Comparison of ENCODE assay signal across 17 mouse cellular contexts in genomic region chr16:17334574-17334973, GRCm38 (mm10). TPM values are rescaled to one million over a fixed set of nuclear protein-coding genes. Genes with fewer than 3 reads are reported as not detected.
DNase-seq lines count a peak whose midpoint lies in the region; ATAC-seq and TF ChIP-seq lines count a peak whose summit lies in the region.
"Had no signal": no experiment of that assay in that cellular context is flagged by ENCODE, and none has a peak within 500 bp of the region (broad histone marks: within the 10 kb centered on the region; RNA-seq: fewer than 3 reads in every experiment).

No protein-coding gene starts in this region.

- no peak overlapping the region for H3K4me3 ChIP-seq in intestine, embryonic 14.5 days (ENCODE audit: low read depth, low read length)
- no peak overlapping the region for H3K4me3 ChIP-seq in intestine, postnatal 0 days (ENCODE audit: low read depth, low read length)
- no peak overlapping the region for H3K4me3 ChIP-seq in lung, embryonic 16.5 days (ENCODE audit: low read length)
- H3K4me3 ChIP-seq in stomach, embryonic 15.5 days (replicated peaks), result no peak overlapping the region
- H3K4me3 ChIP-seq: embryonic facial prominence, embryonic 10.5 days; forebrain, embryonic 13.5 days; gastrocnemius, adult 2 months; heart, embryonic 13.5 days had no signal

- H3K36me3 ChIP-seq in intestine, embryonic 14.5 days (ENCODE audit: control insufficient read depth, insufficient read depth, low read length), result no peaks in the 10 kb centered on the region; the same call in 1 of the 2 replicates
- H3K36me3 ChIP-seq in intestine, postnatal 0 days (ENCODE audit: control insufficient read depth, insufficient read depth), result 0 out of 2 replicates have a peak, but pooled peaks cover 9% of the 10 kb centered on the region
- H3K36me3 ChIP-seq in lung, embryonic 16.5 days (ENCODE audit: control insufficient read depth, insufficient read depth, low read length), result no peaks in the 10 kb centered on the region
- no peaks in the 10 kb centered on the region for H3K36me3 ChIP-seq in stomach, embryonic 15.5 days

- H3K4me1 ChIP-seq in intestine, embryonic 14.5 days (replicated peaks; ENCODE audit: control insufficient read depth, insufficient read depth, low read length), result no peaks in the 10 kb centered on the region
- H3K4me1 ChIP-seq in intestine, postnatal 0 days (replicated peaks; ENCODE audit: control insufficient read depth, insufficient read depth, low read length), result no peaks in the 10 kb centered on the region
- H3K4me1 ChIP-seq in lung, embryonic 16.5 days (replicated peaks; ENCODE audit: control insufficient read depth, insufficient read depth, low read length), result 0 out of 2 replicates have a peak, but pooled peaks cover 3% of the 10 kb centered on the region
- no peaks in the 10 kb centered on the region for H3K4me1 ChIP-seq in stomach, embryonic 15.5 days
- H3K4me1 ChIP-seq: embryonic facial prominence, embryonic 10.5 days; forebrain, embryonic 13.5 days; heart, embryonic 13.5 days had no signal

- H3K9me3 ChIP-seq in intestine, embryonic 14.5 days (ENCODE audit: control insufficient read depth, low read length), result no peaks in the 10 kb centered on the region
- no peaks in the 10 kb centered on the region for H3K9me3 ChIP-seq in intestine, postnatal 0 days (ENCODE audit: control insufficient read depth)
- no peaks in the 10 kb centered on the region for H3K9me3 ChIP-seq in lung, embryonic 16.5 days (ENCODE audit: control insufficient read depth, low read length)
- no peaks in the 10 kb centered on the region for H3K9me3 ChIP-seq in stomach, embryonic 15.5 days
- H3K9me3 ChIP-seq: embryonic facial prominence, embryonic 10.5 days; forebrain, embryonic 13.5 days; heart, embryonic 13.5 days had no signal

- H3K4me2 ChIP-seq in intestine, embryonic 14.5 days (ENCODE audit: low read length), result no peak overlapping the region
- H3K4me2 ChIP-seq in intestine, postnatal 0 days (replicated peaks; ENCODE audit: low read depth), result no peak overlapping the region
- no peak overlapping the region for H3K4me2 ChIP-seq in lung, embryonic 16.5 days (ENCODE audit: low read depth, low read length)
- no peak overlapping the region for H3K4me2 ChIP-seq in stomach, embryonic 15.5 days
- H3K4me2 ChIP-seq: forebrain, embryonic 13.5 days; heart, embryonic 13.5 days had no signal

- no peak overlapping the region for H3K9ac ChIP-seq in intestine, embryonic 14.5 days (ENCODE audit: low read length)
- H3K9ac ChIP-seq in intestine, postnatal 0 days (ENCODE audit: low read depth, low read length), result no peak overlapping the region
- no peak overlapping the region for H3K9ac ChIP-seq in lung, embryonic 16.5 days (ENCODE audit: low read length)
- H3K9ac ChIP-seq in stomach, embryonic 15.5 days, result no peak overlapping the region
- H3K9ac ChIP-seq: forebrain, embryonic 13.5 days; heart, embryonic 13.5 days had no signal

- TF ChIP-seq CTCF in intestine, postnatal 0 days (IDR thresholded peaks at IDR 0.05; ENCODE audit: low read depth), result no peak

- ATAC-seq in intestine, embryonic 14.5 days (replicated peaks; ENCODE audit: low FRiP score, low TSS enrichment, low read depth), result no peak
- ATAC-seq in intestine, postnatal 0 days, result no peak
- no peak for ATAC-seq in lung, embryonic 16.5 days (ENCODE audit: low read depth)
- ATAC-seq in stomach, embryonic 15.5 days (ENCODE audit: insufficient read depth, low FRiP score, low read depth), result peak; percentile 63; the same call in 1 of the 2 replicates
- ATAC-seq: forebrain, embryonic 13.5 days had no signal

- no peak for DNase-seq in intestine, embryonic 14.5 days (ENCODE audit: low spot score)
- no peak for DNase-seq in lung, postnatal 36 days
- DNase-seq in adrenal gland, adult (ENCODE audit: inconsistent age in 2 of 2, low spot score in 1 of 2), result no peak
- no peak for DNase-seq in left cerebral cortex, adult 11 months (ENCODE audit: low spot score)
- DNase-seq: adrenal gland, adult 8-10 months; adrenal gland, postnatal 36 days; cerebellum, adult 2 months; cerebellum, postnatal 10 days; gastrocnemius, adult 2 months; gastrocnemius, postnatal 25 days; heart, postnatal 36 days had no signal

- 0 out of 2 replicates have a peak overlapping the region, but pooled peaks have one; percentile 17 for H3K27ac ChIP-seq in intestine, embryonic 14.5 days (ENCODE audit: low read depth)
- H3K27ac ChIP-seq in intestine, postnatal 0 days (ENCODE audit: low read depth, low read length), result no peak overlapping the region
- peak overlapping the region; percentile 57; the same call in 1 of the 2 replicates for H3K27ac ChIP-seq in lung, embryonic 16.5 days (ENCODE audit: low read length)
- 0 out of 2 replicates have a peak overlapping the region, but pooled peaks have one; percentile 13 for H3K27ac ChIP-seq in stomach, embryonic 15.5 days
- H3K27ac ChIP-seq: embryonic facial prominence, embryonic 10.5 days; forebrain, embryonic 13.5 days; gastrocnemius, adult 2 months; heart, embryonic 13.5 days had no signal

- no peaks in the 10 kb centered on the region for H3K27me3 ChIP-seq in intestine, embryonic 14.5 days (replicated peaks; ENCODE audit: control insufficient read depth, insufficient read depth, low read length)
- H3K27me3 ChIP-seq in intestine, postnatal 0 days (replicated peaks; ENCODE audit: control insufficient read depth, insufficient read depth, low read length), result no peaks in the 10 kb centered on the region
- H3K27me3 ChIP-seq in lung, embryonic 16.5 days (ENCODE audit: control insufficient read depth, insufficient read depth, low read depth, low read length), result no peaks in the 10 kb centered on the region
- no peaks in the 10 kb centered on the region for H3K27me3 ChIP-seq in stomach, embryonic 15.5 days (replicated peaks)
- H3K27me3 ChIP-seq: forebrain, embryonic 13.5 days; heart, embryonic 13.5 days had no signal

RNA-seq across cellular contexts. Expression of gene Serpind1, which starts 3.4 kb away (rescaled TPM):
- polyA plus RNA-seq in intestine, embryonic 14.5 days (2014; fragmentation: Nextera tagmentation; extraction: Ambion mirVana), result 0.19 and 0.22 TPM in 2 replicates
- polyA plus RNA-seq in intestine, postnatal 0 days (2015; fragmentation: Nextera tagmentation; extraction: Ambion mirVana), result 0.09 and 0.14 TPM in 2 replicates
- 0.70 and 3.3 TPM in 2 replicates for polyA plus RNA-seq in lung, embryonic 16.5 days (2015; fragmentation: Nextera tagmentation; extraction: Ambion mirVana)
- polyA plus RNA-seq in stomach, embryonic 15.5 days (2015; fragmentation: Nextera tagmentation; extraction: Ambion mirVana), result 5.8 and 12.9 TPM in 2 replicates

RNA-seq across cellular contexts. Expression of gene Tmem191c, which starts 58.7 kb away (rescaled TPM):
- 9.0 and 10.8 TPM in 2 replicates for polyA plus RNA-seq in intestine, embryonic 14.5 days (2014; fragmentation: Nextera tagmentation; extraction: Ambion mirVana)
- 4.8 and 7.2 TPM in 2 replicates for polyA plus RNA-seq in intestine, postnatal 0 days (2015; fragmentation: Nextera tagmentation; extraction: Ambion mirVana)
- polyA plus RNA-seq in lung, embryonic 16.5 days (2015; fragmentation: Nextera tagmentation; extraction: Ambion mirVana), result 8.5 and 9.7 TPM in 2 replicates
- polyA plus RNA-seq in stomach, embryonic 15.5 days (2015; fragmentation: Nextera tagmentation; extraction: Ambion mirVana), result 18.2 and 19.2 TPM in 2 replicates
